Mouse (Mus musculus): Measurements from ENCODE around the gene Acaca. TPM values are rescaled to one million over a fixed set of nuclear protein-coding genes. Genes with fewer than 3 reads are reported as not detected.

Gene Acaca
- total and polyA plus RNA-seq, 2 experiments from 2014 or later, result 18.2 to 102 TPM

DNA sequence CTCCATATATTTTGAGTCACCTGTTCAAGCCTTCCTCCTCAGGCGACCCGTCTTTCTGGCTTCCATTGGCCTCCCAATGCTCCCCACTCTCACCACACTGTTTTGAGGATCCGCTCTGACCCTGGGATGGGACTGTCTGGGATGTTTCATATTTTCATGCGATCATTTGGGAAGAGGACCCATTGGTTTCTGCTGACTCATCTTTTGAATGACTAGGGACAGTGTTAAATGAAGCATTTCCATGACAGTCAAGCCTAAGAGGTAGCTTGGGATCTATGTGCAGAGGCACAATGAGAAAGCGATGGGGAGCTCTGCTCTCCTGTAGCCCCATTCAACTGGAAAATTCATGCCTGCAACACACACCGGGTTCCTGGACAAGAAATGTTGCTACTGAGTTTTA is 291.3 kb downstream of the Acaca start:
- H3K4me3 ChIP-seq (ENCODE audit: low read length), result no peak overlapping the region
- no peaks in the 10 kb centered on the region for H3K9me3 ChIP-seq (ENCODE audit: low read length)
- H3K36me3 ChIP-seq (ENCODE audit: insufficient read depth, low read length), result no peaks in the 10 kb centered on the region
- DNase-seq (ENCODE audit: low spot score), result no peak
- no peak for ATAC-seq
- no peak overlapping the region for H3K4me2 ChIP-seq (ENCODE audit: low read depth, low read length)
- no peak overlapping the region for H3K9ac ChIP-seq (replicated peaks; ENCODE audit: low read length)
- no peak overlapping the region for H3K27ac ChIP-seq
- 91% methylated on average over 6 of the region's 6 CpGs for WGBS
- no peaks in the 10 kb centered on the region for H3K4me1 ChIP-seq (ENCODE audit: insufficient read depth, low read length)
- H3K27me3 ChIP-seq (ENCODE audit: insufficient read depth, low read length), result no peaks in the 10 kb centered on the region
- TF ChIP-seq CTCF (IDR thresholded peaks at IDR 0.05; ENCODE audit: low read depth), result no peak

DNA sequence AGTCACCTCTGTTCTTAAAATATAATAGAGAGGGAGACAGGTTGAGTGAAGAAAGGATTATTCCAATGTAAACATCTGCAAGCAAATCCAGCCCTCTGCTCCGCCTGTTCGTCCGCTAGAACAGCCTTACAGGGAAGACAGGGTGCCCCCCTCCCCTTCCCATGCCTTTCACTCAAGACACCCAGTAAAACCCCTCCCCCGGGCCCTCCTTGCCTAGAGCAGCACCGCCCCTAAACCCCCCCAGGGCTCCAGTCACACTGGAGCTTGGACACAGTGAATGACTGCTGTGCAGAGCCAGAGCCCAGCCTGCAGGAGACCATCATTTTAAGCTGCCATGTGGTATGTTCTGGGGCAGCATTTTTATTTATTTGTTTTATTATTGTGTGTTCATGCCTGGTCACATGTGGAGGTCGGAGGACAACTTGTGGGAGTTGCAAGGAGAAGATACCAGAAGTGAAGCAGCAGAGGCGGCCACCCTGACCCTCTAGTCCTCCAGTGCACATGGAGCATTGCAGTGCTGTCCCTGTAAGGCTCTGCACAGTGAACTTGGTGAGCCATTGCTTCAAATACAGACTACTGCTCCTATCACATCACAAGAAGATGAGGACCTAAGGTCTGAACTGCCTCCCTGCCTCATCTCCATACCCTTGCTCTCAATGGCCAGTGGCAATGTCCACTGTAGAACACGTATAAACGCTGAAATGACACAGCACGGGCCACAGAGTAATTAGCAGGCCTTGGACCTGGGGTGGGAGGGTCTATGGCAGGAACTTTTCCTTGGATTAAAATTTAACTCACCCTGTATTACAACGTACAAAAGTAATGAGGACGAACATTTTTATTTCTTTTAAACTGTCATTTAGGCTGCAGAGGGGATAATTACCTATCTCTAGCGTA is 296.5 kb downstream of the Acaca start:
- no peak overlapping the region for H3K9ac ChIP-seq (replicated peaks; ENCODE audit: low read length)
- no peak overlapping the region for H3K4me2 ChIP-seq (ENCODE audit: low read depth, low read length)
- no peaks in the 10 kb centered on the region for H3K27me3 ChIP-seq (ENCODE audit: insufficient read depth, low read length)
- no peaks in the 10 kb centered on the region for H3K9me3 ChIP-seq (ENCODE audit: low read length)
- no peak for DNase-seq (ENCODE audit: low spot score)
- H3K4me1 ChIP-seq (ENCODE audit: insufficient read depth, low read length), result 0 out of 2 replicates have a peak, but pooled peaks cover 2% of the 10 kb centered on the region
- H3K4me3 ChIP-seq (ENCODE audit: low read length), result no peak overlapping the region
- H3K36me3 ChIP-seq (ENCODE audit: insufficient read depth, low read length), result no peaks in the 10 kb centered on the region
- no peak for TF ChIP-seq CTCF (IDR thresholded peaks at IDR 0.05; ENCODE audit: low read depth)
- H3K27ac ChIP-seq, result no peak overlapping the region
- WGBS, result 59% methylated on average over 13 of the region's 13 CpGs
- ATAC-seq, result no peak; the same call in 1 of the 2 replicates

DNA sequence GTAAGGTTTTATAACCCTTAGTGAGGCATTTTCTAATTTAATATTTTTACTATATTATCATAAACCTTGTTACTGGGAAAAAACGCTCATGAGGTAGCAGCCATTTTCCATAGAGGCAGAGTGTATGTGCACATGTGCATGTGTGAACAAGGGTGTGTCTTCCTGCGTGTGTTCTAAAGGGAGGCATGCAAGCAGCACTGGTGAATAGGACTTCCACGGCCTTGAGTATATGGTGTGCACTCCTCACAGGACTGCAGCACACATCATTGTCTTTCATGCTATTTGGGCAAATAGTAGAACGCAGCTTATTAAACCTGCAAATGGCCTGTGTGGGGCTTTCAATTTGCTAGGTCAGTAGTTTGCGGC is 297.1 kb downstream of the Acaca start:
- Histone ChIP-seq H3K4me2 (ENCODE audit: low read depth, low read length) (no peak overlapping the region), H3K9me3 (ENCODE audit: low read length) (no peaks in the 10 kb centered on the region), H3K4me1 (ENCODE audit: insufficient read depth, low read length) (0 out of 2 replicates have a peak, but pooled peaks cover 2% of the 10 kb centered on the region), H3K27me3 (ENCODE audit: insufficient read depth, low read length) (no peaks in the 10 kb centered on the region), H3K36me3 (ENCODE audit: insufficient read depth, low read length) (no peaks in the 10 kb centered on the region; the same call in 1 of the 2 replicates), H3K9ac (replicated peaks; ENCODE audit: low read length) (no peak overlapping the region), H3K4me3 (ENCODE audit: low read length) (no peak overlapping the region), H3K27ac (no peak overlapping the region)
- no peak for TF ChIP-seq CTCF (IDR thresholded peaks at IDR 0.05; ENCODE audit: low read depth)
- WGBS, result 79% methylated on average over 5 of the region's 5 CpGs
- ATAC-seq (no peak), DNase-seq (ENCODE audit: low spot score) (no peak)

DNA sequence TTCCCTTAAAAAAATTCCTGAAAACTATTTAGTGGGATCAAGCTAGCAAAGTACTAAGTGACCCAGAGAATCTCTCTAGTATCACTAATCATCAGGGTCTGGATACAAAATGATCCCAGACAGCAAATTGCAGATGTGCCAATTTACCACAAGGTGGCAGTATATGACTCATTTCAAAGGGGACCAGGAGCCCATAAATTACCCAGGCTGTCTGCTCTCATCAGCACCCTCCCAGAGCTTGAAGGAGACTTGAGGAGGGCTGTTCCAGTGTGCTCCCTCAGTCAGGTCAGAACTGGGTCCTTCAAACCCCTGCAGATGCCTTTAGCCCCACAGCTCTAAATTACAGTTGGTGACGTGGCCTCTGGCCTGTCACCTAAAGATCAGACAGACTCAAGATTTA is 300.1 kb downstream of the Acaca start:
- H3K27ac ChIP-seq, result no peak overlapping the region
- H3K9ac ChIP-seq (replicated peaks; ENCODE audit: low read length), result no peak overlapping the region
- TF ChIP-seq CTCF (IDR thresholded peaks at IDR 0.05; ENCODE audit: low read depth), result peak; percentile 86
- H3K9me3 ChIP-seq (ENCODE audit: low read length), result no peaks in the 10 kb centered on the region
- no peaks in the 10 kb centered on the region for H3K27me3 ChIP-seq (ENCODE audit: insufficient read depth, low read length)
- WGBS, result 44% methylated on average over 1 of the region's 1 CpGs
- DNase-seq (ENCODE audit: low spot score), result peak; percentile 91
- ATAC-seq, result peak; percentile 83
- 0 out of 2 replicates have a peak, but pooled peaks cover 2% of the 10 kb centered on the region for H3K4me1 ChIP-seq (ENCODE audit: insufficient read depth, low read length)
- H3K36me3 ChIP-seq (ENCODE audit: insufficient read depth, low read length), result no peaks in the 10 kb centered on the region; the same call in 1 of the 2 replicates
- no peak overlapping the region for H3K4me3 ChIP-seq (ENCODE audit: low read length)
- H3K4me2 ChIP-seq (ENCODE audit: low read depth, low read length), result no peak overlapping the region

DNA sequence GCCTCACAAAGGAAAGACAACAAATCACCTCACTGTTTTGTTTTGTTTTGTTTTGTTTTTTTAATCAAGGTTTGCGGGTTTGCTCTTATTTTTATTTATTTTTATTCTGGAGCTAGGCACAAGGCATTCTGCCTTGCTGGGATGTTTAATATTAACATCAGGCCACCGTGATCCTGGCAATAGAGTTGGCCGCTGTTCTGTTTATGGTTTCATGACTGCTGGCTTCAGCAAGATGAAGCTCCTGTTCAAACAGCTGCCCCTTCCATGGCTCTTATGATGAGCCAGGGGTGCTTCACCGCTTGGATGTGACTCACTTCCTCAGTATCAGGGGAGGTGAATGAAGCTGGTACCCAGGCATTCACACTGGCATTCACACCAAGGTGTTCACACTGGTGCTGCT is 300.9 kb downstream of the Acaca start:
- ATAC-seq, result no peak
- WGBS, result 80% methylated on average over 4 of the region's 4 CpGs

DNA sequence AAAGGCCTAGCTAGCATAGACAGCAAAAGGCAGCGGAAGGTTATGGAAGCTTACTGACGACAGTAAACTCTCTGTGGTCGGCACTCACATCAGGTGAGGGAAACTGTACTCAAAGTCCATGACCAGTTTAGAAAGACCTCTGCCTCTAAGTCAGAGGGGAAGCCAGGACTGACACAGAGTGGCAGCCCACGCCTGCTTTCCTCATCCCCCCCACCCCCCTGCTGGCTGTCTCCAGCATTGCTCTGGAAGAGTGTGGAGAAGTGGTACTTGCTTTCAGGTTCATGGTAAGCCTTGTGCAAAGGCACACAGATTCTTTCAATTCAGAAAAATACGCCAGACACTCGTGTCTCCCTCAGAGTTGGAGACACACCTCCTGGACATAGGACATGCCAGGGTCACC is 305.4 kb downstream of the Acaca start:
- no peak for ATAC-seq
- 60% methylated on average over 6 of the region's 6 CpGs for WGBS
- no peak overlapping the region for H3K4me2 ChIP-seq (ENCODE audit: low read depth, low read length)

More for the DNA sequence above, 300.9 kb downstream of the Acaca start:
- no peaks in the 10 kb centered on the region for H3K27me3 ChIP-seq (ENCODE audit: insufficient read depth, low read length)
- no peak overlapping the region for H3K27ac ChIP-seq
- no peak overlapping the region for H3K4me2 ChIP-seq (ENCODE audit: low read depth, low read length)
- no peak overlapping the region for H3K4me3 ChIP-seq (ENCODE audit: low read length)
- H3K9me3 ChIP-seq (ENCODE audit: low read length), result no peaks in the 10 kb centered on the region
- DNase-seq (ENCODE audit: low spot score), result no peak
- no peaks in the 10 kb centered on the region; the same call in 1 of the 2 replicates for H3K36me3 ChIP-seq (ENCODE audit: insufficient read depth, low read length)
- H3K4me1 ChIP-seq (ENCODE audit: insufficient read depth, low read length), result 0 out of 2 replicates have a peak, but pooled peaks cover 2% of the 10 kb centered on the region
- TF ChIP-seq CTCF (IDR thresholded peaks at IDR 0.05; ENCODE audit: low read depth), result no peak
- no peak overlapping the region for H3K9ac ChIP-seq (replicated peaks; ENCODE audit: low read length)

DNA sequence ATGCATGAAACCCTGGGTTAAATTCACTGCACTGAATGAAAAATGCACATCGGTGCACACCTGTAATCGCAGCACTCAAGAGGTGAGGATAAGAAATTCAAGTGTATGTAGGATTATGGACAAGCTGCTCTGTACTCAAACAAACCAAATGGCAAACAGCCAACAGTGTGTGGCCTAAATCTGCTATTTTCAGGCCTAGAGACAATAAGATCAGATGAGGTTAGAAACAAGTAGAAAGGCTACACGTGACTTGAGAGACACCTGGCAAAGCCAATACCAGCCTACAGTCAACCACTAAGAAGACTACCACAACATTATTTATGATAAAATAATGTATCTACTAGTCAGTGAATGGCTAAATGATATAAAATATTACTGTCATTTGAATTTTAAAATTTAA is 310.9 kb downstream of the Acaca start:
- DNase-seq (ENCODE audit: low spot score), result no peak
- H3K9ac ChIP-seq (replicated peaks; ENCODE audit: low read length), result no peak overlapping the region
- TF ChIP-seq CTCF (IDR thresholded peaks at IDR 0.05; ENCODE audit: low read depth), result no peak
- H3K4me1 ChIP-seq (ENCODE audit: insufficient read depth, low read length), result no peaks in the 10 kb centered on the region
- H3K27me3 ChIP-seq (ENCODE audit: insufficient read depth, low read length), result no peaks in the 10 kb centered on the region
- no peak overlapping the region for H3K4me2 ChIP-seq (ENCODE audit: low read depth, low read length)
- 80% methylated on average over 3 of the region's 3 CpGs for WGBS
- no peak overlapping the region for H3K27ac ChIP-seq
- ATAC-seq, result no peak
- no peak overlapping the region for H3K4me3 ChIP-seq (ENCODE audit: low read length)
- H3K9me3 ChIP-seq (ENCODE audit: low read length), result no peaks in the 10 kb centered on the region
- H3K36me3 ChIP-seq (ENCODE audit: insufficient read depth, low read length), result no peaks in the 10 kb centered on the region

More for the DNA sequence above, 305.4 kb downstream of the Acaca start:
- Histone ChIP-seq H3K27ac (no peak overlapping the region), H3K9me3 (ENCODE audit: low read length) (no peaks in the 10 kb centered on the region), H3K36me3 (ENCODE audit: insufficient read depth, low read length) (no peaks in the 10 kb centered on the region; the same call in 1 of the 2 replicates), H3K27me3 (ENCODE audit: insufficient read depth, low read length) (no peaks in the 10 kb centered on the region), H3K4me1 (ENCODE audit: insufficient read depth, low read length) (no peaks in the 10 kb centered on the region), H3K4me3 (ENCODE audit: low read length) (no peak overlapping the region), H3K9ac (replicated peaks; ENCODE audit: low read length) (no peak overlapping the region)
- TF ChIP-seq CTCF (IDR thresholded peaks at IDR 0.05; ENCODE audit: low read depth), result peak; percentile 55
- no peak for DNase-seq (ENCODE audit: low spot score)
